Mouse (Mus musculus): ENCODE results near the gene Spocd1.

- TF ChIP-seq CTCF (IDR thresholded peaks at IDR 0.05; ENCODE audit: low read depth, low read length) = no peak
- no peak for TF ChIP-seq POLR2A (IDR thresholded peaks at IDR 0.05; ENCODE audit: extremely low read depth, insufficient read depth, low read length)
Measured at GRCm38 (mm10) chr4:129984421-129985061, 55.5 kb downstream of the Spocd1 start, which contains the start of gene Adgrb2.

All from liver, adult 2 months (tissue).